Mouse (Mus musculus) myocyte (in vitro differentiated cells): ENCODE results near the gene Gm21983.

Experiments
- CEBPB ChIP-seq: IDR thresholded peaks from 2 replicates; pipeline ENCODE4 v1.6.1; 2011; ENCODE audit warnings: mild to moderate bottlenecking, moderate library complexity; ENCODE audit not compliant: poor library complexity, insufficient read depth, severe bottlenecking
- E2F4 ChIP-seq: IDR thresholded peaks from one replicate; pipeline ENCODE4 v1.6.1; 2011; ENCODE audit warnings: mild to moderate bottlenecking, control low read depth, moderate library complexity; ENCODE audit not compliant: insufficient read depth
- MAX ChIP-seq: IDR thresholded peaks from one replicate; pipeline ENCODE4 v1.6.1; 2011; ENCODE audit warnings: low read depth, mild to moderate bottlenecking, control low read depth
- MYOD1 ChIP-seq, 3 experiments: IDR thresholded peaks; one replicate each; pipeline ENCODE4 v1.6.1; 2011; ENCODE audit warnings: control low read depth in 2 of 3, low read depth in 2 of 3, mild to moderate bottlenecking in 2 of 3, moderate library complexity in 1 of 3; ENCODE audit not compliant: insufficient read length in 2 of 3, control insufficient read depth in 1 of 3
- MYOG ChIP-seq, 3 experiments: IDR thresholded peaks; one replicate each; pipeline ENCODE4 v1.6.1; 2011; ENCODE audit warnings: control low read depth in 2 of 3, low read depth in 2 of 3, mild to moderate bottlenecking in 2 of 3; ENCODE audit not compliant: insufficient read length in 2 of 3, control insufficient read depth in 1 of 3, insufficient read depth in 1 of 3
- POLR2A ChIP-seq: IDR thresholded peaks from one replicate; pipeline ENCODE4 v1.6.1; 2011; ENCODE audit warnings: low read depth, mild to moderate bottlenecking, control low read depth, moderate library complexity; ENCODE audit not compliant: insufficient read length
- POLR2AphosphoS2 ChIP-seq: IDR thresholded peaks from one replicate; pipeline ENCODE4 v1.6.1; 2011; ENCODE audit warnings: low read depth, control low read depth; ENCODE audit not compliant: insufficient read length
- REST ChIP-seq: IDR thresholded peaks from one replicate; pipeline ENCODE4 v1.6.1; 2011; ENCODE audit warnings: mild to moderate bottlenecking, control low read depth, moderate library complexity; ENCODE audit not compliant: insufficient read depth, insufficient read length
- SRF ChIP-seq: IDR thresholded peaks from one replicate; pipeline ENCODE4 v1.6.1; 2011; ENCODE audit warnings: low read depth; ENCODE audit not compliant: control insufficient read depth, insufficient read length
- TCF12 ChIP-seq: IDR thresholded peaks from one replicate; pipeline ENCODE4 v1.6.1; 2011; ENCODE audit warnings: mild to moderate bottlenecking, control low read depth; ENCODE audit not compliant: poor library complexity, insufficient read depth, severe bottlenecking
- USF1 ChIP-seq: IDR thresholded peaks from one replicate; pipeline ENCODE4 v1.6.1; 2011; ENCODE audit warnings: low read depth, mild to moderate bottlenecking, control low read depth, moderate library complexity

DNA sequence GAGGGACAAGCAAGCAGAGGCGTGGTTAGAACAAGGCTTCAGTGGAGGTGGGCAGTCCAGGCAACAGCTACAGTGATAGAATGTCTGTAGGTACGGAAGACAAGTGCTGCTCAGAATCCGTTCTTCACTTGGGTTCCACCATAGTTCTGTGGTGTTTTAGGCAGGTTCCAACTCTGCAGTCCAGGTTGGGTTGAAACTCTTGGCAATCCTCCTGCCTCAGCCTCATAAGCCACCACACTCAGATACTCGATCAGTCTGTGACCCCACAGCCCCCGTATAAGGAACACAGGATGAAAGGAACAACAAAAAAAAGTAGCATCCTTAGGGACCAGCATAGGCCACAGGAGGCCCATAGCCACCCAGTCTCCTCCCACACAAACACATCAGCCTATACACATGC, 11.5 kb upstream of the Gm21983 start:
- no peak for TF ChIP-seq POLR2A
- no peak for TF ChIP-seq MYOD1 (IDR thresholded peaks at IDR 0.05; ENCODE audit: control insufficient read depth in 1 of 3, insufficient read length in 2 of 3, low read depth in 2 of 3)
- TF ChIP-seq USF1 = no peak
- no peak for TF ChIP-seq TCF12
- no peak for TF ChIP-seq MYOG (IDR thresholded peaks at IDR 0.05; ENCODE audit: control insufficient read depth in 1 of 3, insufficient read depth in 1 of 3, insufficient read length in 2 of 3, low read depth in 2 of 3)
- no peak for TF ChIP-seq SRF
- TF ChIP-seq MAX = no peak
- no peak for TF ChIP-seq POLR2AphosphoS2
- no peak for TF ChIP-seq E2F4
- TF ChIP-seq CEBPB = no peak
- no peak for TF ChIP-seq REST
